Mouse (Mus musculus): Measurements from ENCODE around the gene Adgrg6. TPM values are rescaled to one million over a fixed set of nuclear protein-coding genes. Genes with fewer than 3 reads are reported as not detected.
A peak's percentile ranks its signal among the peaks of the same experiment; 100 is the strongest.

The Adgrg6 gene
- polyA plus RNA-seq, 1 experiment: 2.5 TPM

GRCm38 (mm10) chr10:14531090-14531489 lies 14.4 kb downstream of the Adgrg6 start:
- no peak for DNase-seq (ENCODE audit: low read depth)
- TF ChIP-seq CTCF (IDR thresholded peaks at IDR 0.05; ENCODE audit: borderline replicate concordance, extremely low read depth, insufficient read depth, insufficient read length) (no peak), POLR2A (IDR thresholded peaks at IDR 0.05; ENCODE audit: borderline replicate concordance, extremely low read depth, insufficient read depth, insufficient read length, poor library complexity, severe bottlenecking) (no peak)

GRCm38 (mm10) chr10:14530670-14531069 lies 14.8 kb downstream of the Adgrg6 start:
- no peak for DNase-seq (ENCODE audit: low read depth)
- TF ChIP-seq POLR2A (IDR thresholded peaks at IDR 0.05; ENCODE audit: borderline replicate concordance, extremely low read depth, insufficient read depth, insufficient read length, poor library complexity, severe bottlenecking) (no peak), CTCF (IDR thresholded peaks at IDR 0.05; ENCODE audit: borderline replicate concordance, extremely low read depth, insufficient read depth, insufficient read length) (no peak)

- DNase-seq (ENCODE audit: low read depth): no peak
- TF ChIP-seq POLR2A (IDR thresholded peaks at IDR 0.05; ENCODE audit: borderline replicate concordance, extremely low read depth, insufficient read depth, insufficient read length, poor library complexity, severe bottlenecking): no peak
- TF ChIP-seq CTCF (IDR thresholded peaks at IDR 0.05; ENCODE audit: borderline replicate concordance, extremely low read depth, insufficient read depth, insufficient read length): no peak
Observed at GRCm38 (mm10) chr10:14527765-14528164, 17.7 kb downstream of the Adgrg6 start.

- no peak for DNase-seq (ENCODE audit: low read depth)
- no peak for TF ChIP-seq CTCF (IDR thresholded peaks at IDR 0.05; ENCODE audit: borderline replicate concordance, extremely low read depth, insufficient read depth, insufficient read length)
- TF ChIP-seq POLR2A (IDR thresholded peaks at IDR 0.05; ENCODE audit: borderline replicate concordance, extremely low read depth, insufficient read depth, insufficient read length, poor library complexity, severe bottlenecking): no peak
Observed at GRCm38 (mm10) chr10:14522729-14523128, 22.7 kb downstream of the Adgrg6 start.

- DNase-seq (ENCODE audit: low read depth): peak; percentile 9
- TF ChIP-seq CTCF (IDR thresholded peaks at IDR 0.05; ENCODE audit: borderline replicate concordance, extremely low read depth, insufficient read depth, insufficient read length) (no peak), POLR2A (IDR thresholded peaks at IDR 0.05; ENCODE audit: borderline replicate concordance, extremely low read depth, insufficient read depth, insufficient read length, poor library complexity, severe bottlenecking) (no peak)
Observed at GRCm38 (mm10) chr10:14520912-14521675, 24.4 kb downstream of the Adgrg6 start.

GRCm38 (mm10) chr10:14517909-14518308 lies 27.6 kb downstream of the Adgrg6 start:
- no peak for DNase-seq (ENCODE audit: low read depth)

GRCm38 (mm10) chr10:14511904-14512663 lies 33.4 kb downstream of the Adgrg6 start:
- DNase-seq (ENCODE audit: low read depth): peak; percentile 67
- TF ChIP-seq CTCF (IDR thresholded peaks at IDR 0.05; ENCODE audit: borderline replicate concordance, extremely low read depth, insufficient read depth, insufficient read length) (no peak), POLR2A (IDR thresholded peaks at IDR 0.05; ENCODE audit: borderline replicate concordance, extremely low read depth, insufficient read depth, insufficient read length, poor library complexity, severe bottlenecking) (no peak)

More at GRCm38 (mm10) chr10:14517909-14518308, 27.6 kb downstream of the Adgrg6 start:
- TF ChIP-seq POLR2A (IDR thresholded peaks at IDR 0.05; ENCODE audit: borderline replicate concordance, extremely low read depth, insufficient read depth, insufficient read length, poor library complexity, severe bottlenecking) (no peak), CTCF (IDR thresholded peaks at IDR 0.05; ENCODE audit: borderline replicate concordance, extremely low read depth, insufficient read depth, insufficient read length) (no peak)

- DNase-seq (ENCODE audit: low read depth): no peak
Observed at GRCm38 (mm10) chr10:14511157-14511556, 34.3 kb downstream of the Adgrg6 start.

GRCm38 (mm10) chr10:14495658-14496057 lies 49.8 kb downstream of the Adgrg6 start:
- no peak for TF ChIP-seq POLR2A (IDR thresholded peaks at IDR 0.05; ENCODE audit: borderline replicate concordance, extremely low read depth, insufficient read depth, insufficient read length, poor library complexity, severe bottlenecking)
- no peak for TF ChIP-seq CTCF (IDR thresholded peaks at IDR 0.05; ENCODE audit: borderline replicate concordance, extremely low read depth, insufficient read depth, insufficient read length)
- DNase-seq (ENCODE audit: low read depth): no peak

More at GRCm38 (mm10) chr10:14511157-14511556, 34.3 kb downstream of the Adgrg6 start:
- TF ChIP-seq CTCF (IDR thresholded peaks at IDR 0.05; ENCODE audit: borderline replicate concordance, extremely low read depth, insufficient read depth, insufficient read length): no peak
- TF ChIP-seq POLR2A (IDR thresholded peaks at IDR 0.05; ENCODE audit: borderline replicate concordance, extremely low read depth, insufficient read depth, insufficient read length, poor library complexity, severe bottlenecking): no peak

- TF ChIP-seq POLR2A (IDR thresholded peaks at IDR 0.05; ENCODE audit: borderline replicate concordance, extremely low read depth, insufficient read depth, insufficient read length, poor library complexity, severe bottlenecking): no peak
- no peak for TF ChIP-seq CTCF (IDR thresholded peaks at IDR 0.05; ENCODE audit: borderline replicate concordance, extremely low read depth, insufficient read depth, insufficient read length)
- no peak for DNase-seq (ENCODE audit: low read depth)
Observed at GRCm38 (mm10) chr10:14495204-14495603, 50.3 kb downstream of the Adgrg6 start.

GRCm38 (mm10) chr10:14491838-14492237 lies 53.6 kb downstream of the Adgrg6 start:
- no peak for DNase-seq (ENCODE audit: low read depth)
- TF ChIP-seq POLR2A (IDR thresholded peaks at IDR 0.05; ENCODE audit: borderline replicate concordance, extremely low read depth, insufficient read depth, insufficient read length, poor library complexity, severe bottlenecking) (no peak), CTCF (IDR thresholded peaks at IDR 0.05; ENCODE audit: borderline replicate concordance, extremely low read depth, insufficient read depth, insufficient read length) (no peak)

All from brain, embryonic 14.5 days (tissue).